Mouse (Mus musculus): ENCODE measurements at regions not wholly inside any gene's neighbourhood (a gene's known extent, or its start where the extent isn't known, plus 50 kb on each side); places are given as distances from the start of the nearest gene placed in this dataset.
"Not testable (repeated sequence)": the region's sequence is repeated elsewhere in the genome, so short reads cannot be mapped to it uniquely, and the experiment has no call there.

GRCm38 (mm10) chr13:111860931-111861330 is 52.1 kb upstream of the Map3k1 start:
- ATAC-seq = no peak

- ATAC-seq = no peak
These were observed 53.5 kb upstream of the Map3k1 start for GRCm38 (mm10) chr13:111862316-111862715.

- ATAC-seq = no peak
These were observed 57.2 kb upstream of the Map3k1 start for GRCm38 (mm10) chr13:111865956-111866355.

GRCm38 (mm10) chr13:111867261-111867660 is 58.5 kb upstream of the Map3k1 start:
- ATAC-seq = peak; percentile 25

GRCm38 (mm10) chr13:111867763-111868725 is 59.3 kb upstream of the Map3k1 start:
- ATAC-seq = peak; percentile 89

- ATAC-seq = no peak
These were observed 60.2 kb upstream of the Map3k1 start for GRCm38 (mm10) chr13:111868947-111869346.

GRCm38 (mm10) chr13:111869771-111870437 is 61.1 kb upstream of the Map3k1 start:
- no peak for ATAC-seq

GRCm38 (mm10) chr13:111870505-111870904 is 61.7 kb upstream of the Map3k1 start:
- no peak for ATAC-seq

- ATAC-seq = no peak
These were observed 63.0 kb upstream of the Map3k1 start for GRCm38 (mm10) chr13:111871672-111872410.

- no peak for ATAC-seq
These were observed 65.5 kb upstream of the Map3k1 start for GRCm38 (mm10) chr13:111874330-111874729.

- ATAC-seq = no peak
These were observed 67.6 kb upstream of the Map3k1 start for GRCm38 (mm10) chr13:111876404-111876803.

- ATAC-seq = no peak
These were observed 68.1 kb upstream of the Map3k1 start for GRCm38 (mm10) chr13:111876847-111877246.

- ATAC-seq = not testable (repeated sequence)
These were observed 75.2 kb upstream of the Map3k1 start for GRCm38 (mm10) chr13:111883768-111884566.

GRCm38 (mm10) chr13:111890792-111891191 is 82.0 kb upstream of the Map3k1 start:
- ATAC-seq = no peak

- ATAC-seq = no peak
These were observed 83.3 kb upstream of the Map3k1 start for GRCm38 (mm10) chr13:111892141-111892540.

- ATAC-seq = no peak
These were observed 84.5 kb upstream of the Map3k1 start for GRCm38 (mm10) chr13:111893221-111893713.

- no peak for ATAC-seq
These were observed 86.1 kb upstream of the Map3k1 start for GRCm38 (mm10) chr13:111894804-111895478.

GRCm38 (mm10) chr13:111896279-111896678 is 87.5 kb upstream of the Map3k1 start:
- ATAC-seq = peak; percentile 53

- no peak for ATAC-seq
These were observed 94.6 kb upstream of the Map3k1 start for GRCm38 (mm10) chr13:111903361-111903760.

GRCm38 (mm10) chr13:111903931-111904330 is 95.1 kb upstream of the Map3k1 start:
- no peak for ATAC-seq

- no peak for ATAC-seq
These were observed 95.9 kb upstream of the Map3k1 start for GRCm38 (mm10) chr13:111904616-111905212.

All from CD4-positive, CD25-positive, alpha-beta regulatory T cell, adult 4 months (primary cell).